Mouse (Mus musculus) G1E (cell line): ENCODE data around the gene Hps3.

Experiments
- CTCF ChIP-seq: IDR thresholded peaks from 2 replicates; pipeline ENCODE4 v1.5.1; 2012; ENCODE audit warnings: low read depth, low read length, inconsistent platforms, mixed read lengths
- POLR2AphosphoS5 ChIP-seq: IDR thresholded peaks from 2 replicates; pipeline ENCODE4 v1.6.1; 2012; ENCODE audit warnings: low read depth, low read length, inconsistent platforms; ENCODE audit not compliant: insufficient replicate concordance

DNA sequence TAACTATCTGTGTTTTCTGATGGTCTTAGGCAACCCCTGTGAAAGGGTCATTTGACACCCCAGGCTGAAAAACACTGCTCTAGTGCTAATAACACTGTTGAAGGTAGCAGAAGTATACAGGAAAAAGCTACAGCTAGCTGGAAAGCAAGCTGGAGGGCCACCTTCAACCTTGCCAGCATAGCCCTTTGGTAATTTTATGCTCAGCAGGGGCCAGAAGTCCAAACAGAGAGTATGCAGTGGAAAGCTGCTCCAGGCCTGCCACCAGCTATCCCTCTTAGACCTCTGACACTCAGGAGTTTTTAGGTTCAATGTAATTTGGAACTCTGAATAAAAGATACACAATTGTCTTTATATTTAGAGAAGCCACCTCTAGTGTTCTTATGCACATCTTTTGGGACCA is 52.3 kb downstream of the Hps3 start:
- TF ChIP-seq CTCF (no peak), POLR2AphosphoS5 (no peak)
